Mouse (Mus musculus): ENCODE data around the gene Fam71a.

DNA sequence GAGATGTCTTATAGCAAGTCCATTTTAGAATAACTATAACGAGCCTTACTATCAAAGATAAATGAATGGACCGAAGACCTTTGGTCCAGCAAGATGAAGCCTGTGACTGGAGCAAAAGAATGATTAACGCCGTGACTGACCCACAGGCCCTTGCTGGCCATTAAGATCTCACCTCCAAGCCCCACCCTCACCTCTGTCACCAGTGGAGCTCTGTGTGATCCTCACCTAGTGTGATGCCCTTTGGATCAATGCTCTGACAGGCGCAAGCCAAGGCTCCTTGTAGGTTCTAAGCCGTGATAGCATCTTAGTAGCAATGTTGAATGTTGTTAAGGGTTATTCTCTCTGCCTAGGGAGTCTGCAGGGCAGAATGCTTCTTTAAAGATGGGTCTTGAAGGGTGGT is 31.4 kb upstream of the Fam71a start:
- TF ChIP-seq POLR2A (IDR thresholded peaks at IDR 0.05; ENCODE audit: control insufficient read depth, low read depth, low read length) (no peak), CTCF (IDR thresholded peaks at IDR 0.05; ENCODE audit: control insufficient read depth, insufficient read depth, insufficient replicate concordance, low read depth, low read length) (no peak)
